Mouse (Mus musculus) adrenal gland, adult 8-10 months (tissue): ENCODE results near the gene Mtm1. TPM values are rescaled to one million over a fixed set of nuclear protein-coding genes. Genes with fewer than 3 reads are reported as not detected.

ENCODE experiments used
- DNase-seq: peaks from one replicate; pipeline ENCODE4 v3.0.0; 2022
- total RNA-seq, 4 experiments: library from RNA; stranded (reverse); gene quantifications; 2 replicates each; pipeline ENCODE4 v1.2.4; 2022

The Mtm1 gene
- total RNA-seq: 10 to 100 TPM; 19.9 to 31.3 (median 22.2) TPM

- DNase-seq: no peak
Measured at GRCm38 (mm10) chrX:71210467-71210866, at the start of gene Mtm1. Mtm1 (plus strand) TSS chrX:71210767.

GRCm38 (mm10) chrX:71181526-71181925, 29.0 kb upstream of the Mtm1 start:
- DNase-seq: no peak

GRCm38 (mm10) chrX:71183671-71184070, 26.9 kb upstream of the Mtm1 start:
- peak; percentile 39 for DNase-seq

- DNase-seq: no peak
Measured at GRCm38 (mm10) chrX:71186396-71186795, 24.2 kb upstream of the Mtm1 start.

- DNase-seq: no peak
Measured at GRCm38 (mm10) chrX:71204776-71205175, 5.8 kb upstream of the Mtm1 start.

GRCm38 (mm10) chrX:71205821-71206542, 4.6 kb upstream of the Mtm1 start:
- DNase-seq: no peak

- DNase-seq: no peak
Measured at GRCm38 (mm10) chrX:71206595-71206994, 4.0 kb upstream of the Mtm1 start.

GRCm38 (mm10) chrX:71212911-71213310, 2.3 kb downstream of the Mtm1 start:
- DNase-seq: no peak

- DNase-seq: peak; percentile 92
Measured at GRCm38 (mm10) chrX:71214441-71215112, 4.0 kb downstream of the Mtm1 start.

GRCm38 (mm10) chrX:71215113-71215708, 4.6 kb downstream of the Mtm1 start:
- DNase-seq: peak; percentile 19

- DNase-seq: no peak
Measured at GRCm38 (mm10) chrX:71216879-71217278, 6.3 kb downstream of the Mtm1 start.

- no peak for DNase-seq
Measured at GRCm38 (mm10) chrX:71218853-71219252, 8.3 kb downstream of the Mtm1 start.

GRCm38 (mm10) chrX:71220896-71221295, 10.3 kb downstream of the Mtm1 start:
- no peak for DNase-seq

- DNase-seq: no peak
Measured at GRCm38 (mm10) chrX:71222648-71223408, 12.3 kb downstream of the Mtm1 start.

- no peak for DNase-seq
Measured at GRCm38 (mm10) chrX:71226881-71227280, 16.3 kb downstream of the Mtm1 start.

- DNase-seq: no peak
Measured at GRCm38 (mm10) chrX:71228200-71228599, 17.6 kb downstream of the Mtm1 start.

- DNase-seq: no peak
Measured at GRCm38 (mm10) chrX:71230847-71231246, 20.3 kb downstream of the Mtm1 start.

- DNase-seq: no peak
Measured at GRCm38 (mm10) chrX:71256422-71256821, 45.9 kb downstream of the Mtm1 start.

- no peak for DNase-seq
Measured at GRCm38 (mm10) chrX:71260857-71261256, 50.3 kb downstream of the Mtm1 start.

GRCm38 (mm10) chrX:71264316-71264715, 53.7 kb downstream of the Mtm1 start:
- no peak for DNase-seq

GRCm38 (mm10) chrX:71268972-71269371, 58.4 kb downstream of the Mtm1 start:
- DNase-seq: no peak

- no peak for DNase-seq
Measured at GRCm38 (mm10) chrX:71274150-71274549, 63.6 kb downstream of the Mtm1 start.

GRCm38 (mm10) chrX:71285473-71285872, 74.9 kb downstream of the Mtm1 start:
- no peak for DNase-seq
